Mouse (Mus musculus) hindbrain, postnatal 0 days (tissue): ENCODE results near the gene Sgms1. TPM values are rescaled to one million over a fixed set of nuclear protein-coding genes. Genes with fewer than 3 reads are reported as not detected.
A peak's percentile ranks its signal among the peaks of the same experiment; 100 is the strongest.

Source experiments
- ATAC-seq: fragments of 200-750 bp; cut with Nextera tagmentation; 2 replicates; pipeline ENCODE4 v1.8.0; 2017; ENCODE audit warnings: mild to moderate bottlenecking, moderate TSS enrichment, moderate library complexity
- DNase-seq: peaks from one replicate; pipeline ENCODE4 v3.0.0-alpha.2; 2015; ENCODE audit warnings: low spot score
- H3K27ac ChIP-seq: fragments of 300-500 bp; sonication (generic); 2 replicates; pipeline ENCODE4 v1.5.1; 2014; ENCODE audit warnings: mild to moderate bottlenecking
- H3K27me3 ChIP-seq: fragments of 300-500 bp; sonication (generic); 2 replicates; pipeline ENCODE4 v1.6.1; 2014; ENCODE audit warnings: low read length, mixed read lengths; ENCODE audit not compliant: insufficient read depth
- H3K36me3 ChIP-seq: fragments of 300-500 bp; sonication (generic); 2 replicates; pipeline ENCODE4 v1.6.1; 2014; ENCODE audit warnings: low read length, mixed read lengths; ENCODE audit not compliant: insufficient read depth
- H3K4me1 ChIP-seq: fragments of 300-500 bp; sonication (generic); 2 replicates; pipeline ENCODE4 v1.6.1; 2014; ENCODE audit warnings: antibody characterized with exemption, low read length, mixed read lengths; ENCODE audit not compliant: insufficient read depth
- H3K4me2 ChIP-seq: fragments of 300-500 bp; sonication (generic); 2 replicates; pipeline ENCODE4 v1.6.1; 2014; ENCODE audit warnings: low read depth, mild to moderate bottlenecking, low read length, moderate library complexity, mixed read lengths
- H3K4me3 ChIP-seq: fragments of 300-500 bp; sonication (generic); 2 replicates; pipeline ENCODE4 v1.5.1; 2014; ENCODE audit warnings: low read length
- H3K9ac ChIP-seq: fragments of 300-500 bp; sonication (generic); replicated peaks from 2 replicates; pipeline ENCODE4 v1.6.1; 2014; ENCODE audit warnings: mild to moderate bottlenecking, low read length, moderate library complexity, mixed read lengths
- H3K9me3 ChIP-seq: fragments of 300-500 bp; sonication (generic); 2 replicates; pipeline ENCODE4 v1.6.1; 2016; ENCODE audit warnings: low read length, mixed read lengths
- CTCF ChIP-seq: IDR thresholded peaks from 2 replicates; pipeline ENCODE4 v1.5.1; 2016; ENCODE audit warnings: antibody characterized with exemption, control low read depth, low read depth
- WGBS: fragments of 180-500 bp; shearing (Covaris S2); extraction: QIAGEN DNeasy Blood & Tissue Kit; methylation state at CpG from one replicate; pipeline ENCODE4 v1.1.7; 2014; 5-methylcytosine and 5-hydroxymethylcytosine counted together
- polyA plus RNA-seq: library from polyadenylated mRNA; unstranded; fragments of >200 nt; fragmentation: Nextera tagmentation; extraction: Ambion mirVana; gene quantifications from 2 replicates; pipeline ENCODE4 v1.2.1, GENCODE M21; 2015
- total RNA-seq: library from RNA; depleted of rRNA; stranded (reverse); fragments of >200 nt; gene quantifications from 2 replicates; pipeline ENCODE4 v1.2.3, GENCODE M21; 2014

Sgms1 gene
- total and polyA plus RNA-seq, 2 experiments from 2014 or later, result 23.2 to 32.5 TPM

DNA sequence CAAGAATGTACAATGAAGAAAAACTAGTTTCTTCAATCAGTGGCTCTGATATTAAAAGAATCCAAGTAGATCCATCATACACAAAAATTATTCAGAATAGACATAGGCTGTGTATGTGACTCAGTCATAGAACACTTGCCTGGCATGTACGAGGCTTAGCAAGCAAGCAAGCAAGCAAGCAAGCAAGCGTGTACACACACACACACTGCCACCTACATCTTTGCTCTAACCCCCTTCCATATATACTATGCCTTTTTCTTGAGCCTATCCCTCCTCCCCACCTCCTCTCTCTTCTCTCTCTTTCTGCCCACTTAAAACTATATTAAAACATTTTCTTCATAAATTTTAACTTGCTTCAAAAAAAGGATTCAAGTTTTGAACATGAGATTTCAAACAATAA, 54.8 kb downstream of the Sgms1 start:
- Histone ChIP-seq H3K27me3 (no peaks in the 10 kb centered on the region), H3K4me1 (no peaks in the 10 kb centered on the region), H3K9me3 (no peaks in the 10 kb centered on the region), H3K9ac (no peak overlapping the region), H3K27ac (no peak overlapping the region), H3K4me2 (no peak overlapping the region), H3K36me3 (no peaks in the 10 kb centered on the region), H3K4me3 (no peak overlapping the region)
- DNase-seq, result no peak
- TF ChIP-seq CTCF, result no peak
- WGBS, result 94% methylated on average over 2 of the region's 2 CpGs
- no peak for ATAC-seq

DNA sequence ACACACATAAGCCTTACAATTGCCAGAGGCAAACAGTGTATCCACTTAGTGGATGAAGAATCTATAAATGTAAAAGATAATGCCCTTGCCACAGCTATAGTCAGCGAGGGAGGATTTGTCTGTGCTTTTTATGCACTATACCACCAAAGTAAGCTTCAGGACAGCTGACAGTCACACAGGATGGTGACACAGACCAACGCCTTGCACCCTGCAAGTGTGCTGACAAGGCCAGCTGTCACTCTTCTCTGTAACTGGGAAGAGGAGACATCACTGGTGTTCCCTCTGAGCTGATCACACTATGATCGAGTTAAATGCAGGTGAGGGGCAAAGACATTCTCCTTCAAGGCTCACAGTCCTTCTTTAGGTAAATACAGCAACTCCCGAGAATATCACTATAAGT, 56.0 kb downstream of the Sgms1 start:
- no peaks in the 10 kb centered on the region for H3K27me3 ChIP-seq
- no peak overlapping the region for H3K27ac ChIP-seq
- H3K9ac ChIP-seq, result no peak overlapping the region
- TF ChIP-seq CTCF, result no peak
- DNase-seq, result no peak
- no peaks in the 10 kb centered on the region for H3K9me3 ChIP-seq
- no peaks in the 10 kb centered on the region for H3K4me1 ChIP-seq
- no peak overlapping the region for H3K4me2 ChIP-seq
- 73% methylated on average over 4 of the region's 4 CpGs for WGBS
- ATAC-seq, result 0 out of 2 replicates have a peak, but pooled peaks have one; percentile 12
- no peak overlapping the region for H3K4me3 ChIP-seq
- no peaks in the 10 kb centered on the region for H3K36me3 ChIP-seq

DNA sequence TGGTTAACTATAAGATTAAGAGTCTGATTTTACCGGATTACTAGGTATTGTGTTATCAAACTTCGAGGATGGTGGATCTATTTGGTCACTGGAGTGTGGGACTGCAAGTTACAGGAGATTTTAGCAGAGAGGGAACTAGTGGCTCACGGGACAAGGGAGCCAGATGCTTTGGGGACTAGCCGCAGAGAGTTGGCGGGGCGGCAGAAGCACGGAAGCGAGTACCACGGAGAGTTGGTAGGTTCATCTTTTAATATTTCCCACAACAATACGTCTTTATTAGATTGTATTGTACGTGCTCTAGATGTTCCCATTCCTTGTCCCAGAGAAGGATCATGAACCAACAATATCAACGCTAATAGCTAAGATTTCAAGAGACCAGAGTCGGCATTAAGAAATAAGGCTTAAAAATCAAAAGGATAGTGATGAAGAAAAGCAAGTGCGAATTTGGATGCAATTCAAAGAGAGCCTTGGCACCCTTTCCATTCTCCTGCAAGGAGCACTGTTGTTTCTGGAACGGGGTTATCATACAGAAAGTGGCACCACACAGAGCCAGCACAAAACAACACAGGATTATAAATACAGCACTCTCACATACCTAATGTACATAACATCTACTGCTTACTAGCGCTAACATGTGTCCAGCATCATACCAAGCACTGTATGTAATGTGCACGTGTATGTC, 56.6 kb downstream of the Sgms1 start:
- no peak for TF ChIP-seq CTCF
- 62% methylated on average over 17 of the region's 17 CpGs for whole genome bisulfite sequencing
- Histone ChIP-seq H3K4me1 (no peaks in the 10 kb centered on the region), H3K4me2 (peak overlapping the region; percentile 29; the same call in 1 of the 2 replicates), H3K9me3 (no peaks in the 10 kb centered on the region), H3K4me3 (no peak overlapping the region), H3K27me3 (no peaks in the 10 kb centered on the region), H3K27ac (no peak overlapping the region), H3K36me3 (no peaks in the 10 kb centered on the region), H3K9ac (no peak overlapping the region)
- ATAC-seq, result 0 out of 2 replicates have a peak, but pooled peaks have one; percentile 29
- no peak for DNase-seq

DNA sequence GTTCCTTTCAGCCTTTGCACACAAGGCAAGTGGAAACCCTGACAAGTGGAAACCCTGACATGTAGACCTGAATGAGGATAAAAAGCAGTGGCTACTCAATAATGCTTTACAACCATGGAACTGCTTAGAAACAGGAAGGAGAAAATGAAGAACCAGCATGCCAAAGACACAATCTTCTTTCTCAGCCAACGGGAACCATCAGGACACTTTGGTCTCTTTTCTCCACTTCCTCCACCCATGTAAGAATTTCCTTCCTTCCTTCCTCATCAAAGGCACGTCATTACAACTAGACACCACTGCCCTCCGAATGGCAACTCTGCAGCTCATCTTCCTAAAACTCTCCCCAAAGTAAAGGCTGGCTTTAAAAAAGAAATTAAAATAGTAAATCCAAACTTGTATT, 59.3 kb downstream of the Sgms1 start:
- Histone ChIP-seq H3K4me1 (no peaks in the 10 kb centered on the region), H3K4me3 (no peak overlapping the region), H3K36me3 (no peaks in the 10 kb centered on the region), H3K9ac (no peak overlapping the region), H3K27ac (no peak overlapping the region), H3K4me2 (no peak overlapping the region), H3K9me3 (no peaks in the 10 kb centered on the region), H3K27me3 (no peaks in the 10 kb centered on the region)
- ATAC-seq (no peak), DNase-seq (no peak)
- WGBS, result 79% methylated on average over 3 of the region's 3 CpGs
- TF ChIP-seq CTCF, result no peak

DNA sequence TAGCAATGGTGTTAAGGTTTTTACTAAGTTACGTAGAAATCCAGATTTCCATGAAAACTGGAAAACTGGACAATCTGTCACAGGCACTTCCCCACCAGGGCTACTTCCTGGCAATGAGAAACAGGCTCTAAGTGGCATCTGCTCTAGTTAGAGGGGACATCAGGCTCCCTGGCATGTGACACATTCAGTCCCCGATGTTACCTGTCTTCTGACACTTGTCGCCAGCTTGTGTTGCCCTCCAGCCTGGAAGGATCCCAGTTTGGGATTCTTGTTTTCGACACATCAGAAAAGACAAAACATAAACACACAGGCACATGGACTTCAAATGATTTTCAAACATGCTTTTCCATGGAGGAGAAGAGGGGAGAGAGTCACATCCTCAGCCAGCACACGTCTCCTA, 60.0 kb downstream of the Sgms1 start:
- Histone ChIP-seq H3K36me3 (no peaks in the 10 kb centered on the region), H3K27ac (no peak overlapping the region), H3K4me1 (no peaks in the 10 kb centered on the region), H3K4me3 (no peak overlapping the region), H3K9ac (no peak overlapping the region), H3K27me3 (no peaks in the 10 kb centered on the region), H3K9me3 (no peaks in the 10 kb centered on the region), H3K4me2 (no peak overlapping the region)
- WGBS, result 92% methylated on average over 5 of the region's 5 CpGs
- TF ChIP-seq CTCF, result no peak
- no peak for DNase-seq
- ATAC-seq, result no peak

DNA sequence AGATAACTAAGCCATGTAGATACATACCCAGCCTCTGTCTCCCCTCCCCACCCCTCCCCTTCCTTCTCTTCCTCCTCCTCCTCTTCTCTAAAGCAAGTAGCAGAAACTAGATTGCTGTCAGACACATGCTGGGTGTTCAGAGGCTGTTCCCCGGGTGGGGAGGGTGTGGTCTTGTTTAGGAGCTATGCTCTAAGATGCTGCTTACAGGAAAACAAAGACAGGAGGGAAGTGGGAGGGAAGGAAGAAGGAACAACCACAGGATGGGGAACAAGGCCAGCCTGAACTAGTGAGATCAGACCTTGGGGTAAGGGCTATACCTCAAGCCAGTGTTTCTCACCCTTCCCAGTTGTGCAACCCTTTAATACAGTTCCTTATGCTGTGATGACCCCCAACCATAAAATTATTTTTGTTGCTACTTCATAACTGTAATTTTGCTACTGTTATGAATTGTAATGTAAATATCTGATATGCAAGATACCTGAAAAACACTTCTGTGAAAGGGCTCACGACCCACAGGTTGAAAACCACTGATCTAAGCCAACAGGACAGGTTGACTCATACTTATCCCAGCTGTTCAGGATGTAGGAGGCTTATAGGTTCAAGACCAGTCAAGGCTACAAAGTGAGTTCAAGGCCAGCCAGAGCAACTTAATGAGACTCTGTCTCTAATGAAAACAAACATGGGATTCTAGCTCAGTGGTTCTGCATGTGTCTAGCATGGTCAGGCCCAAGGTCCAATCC, 61.3 kb downstream of the Sgms1 start:
- no peaks in the 10 kb centered on the region for H3K36me3 ChIP-seq
- H3K27ac ChIP-seq, result no peak overlapping the region
- ATAC-seq (no peak), DNase-seq (no peak)
- WGBS, result 43% methylated on average over 2 of the region's 2 CpGs
- no peak for TF ChIP-seq CTCF
- no peaks in the 10 kb centered on the region for H3K4me1 ChIP-seq
- H3K9me3 ChIP-seq, result no peaks in the 10 kb centered on the region
- no peak overlapping the region for H3K4me3 ChIP-seq
- H3K9ac ChIP-seq, result no peak overlapping the region
- H3K4me2 ChIP-seq, result no peak overlapping the region
- no peaks in the 10 kb centered on the region for H3K27me3 ChIP-seq

DNA sequence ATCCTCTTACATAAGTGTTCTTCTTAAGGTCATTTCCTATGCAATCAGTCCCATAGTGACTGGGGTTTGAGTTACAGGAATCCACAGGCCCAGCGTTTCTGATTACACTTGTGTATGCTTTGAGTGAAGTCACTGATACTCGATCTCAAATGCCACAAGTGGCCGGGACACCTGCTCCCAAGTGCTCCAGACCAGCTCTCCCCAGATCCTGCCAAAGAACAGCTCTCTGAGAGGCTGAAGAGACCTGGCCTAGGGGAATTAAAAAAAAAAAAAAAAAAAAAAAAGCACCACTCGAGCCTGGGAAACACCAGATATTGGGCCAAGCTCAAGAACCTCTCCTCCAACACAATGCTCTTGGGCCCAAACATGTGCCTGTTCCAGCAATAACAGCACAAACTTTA, 62.9 kb downstream of the Sgms1 start:
- 69% methylated on average over 4 of the region's 4 CpGs for WGBS
- Histone ChIP-seq H3K27ac (no peak overlapping the region), H3K9me3 (no peaks in the 10 kb centered on the region), H3K4me2 (no peak overlapping the region), H3K4me3 (no peak overlapping the region), H3K27me3 (no peaks in the 10 kb centered on the region), H3K36me3 (no peaks in the 10 kb centered on the region), H3K4me1 (no peaks in the 10 kb centered on the region), H3K9ac (no peak overlapping the region)
- TF ChIP-seq CTCF, result no peak
- DNase-seq (no peak), ATAC-seq (no peak)
